Mouse (Mus musculus) cortical plate, adult 2 months (tissue): ENCODE results near the gene Fat1. TPM values are rescaled to one million over a fixed set of nuclear protein-coding genes. Genes with fewer than 3 reads are reported as not detected.

Experiments
- H3K27ac ChIP-seq: fragments of 200-500 bp; 2 replicates; pipeline ENCODE4 v1.5.1; 2012; ENCODE audit warnings: low read length, control low read depth, inconsistent platforms; ENCODE audit not compliant: insufficient read depth
- H3K4me1 ChIP-seq: fragments of 200-500 bp; 2 replicates; pipeline ENCODE4 v1.6.1; 2011; ENCODE audit warnings: low read length; ENCODE audit not compliant: control insufficient read depth, insufficient read depth
- H3K4me3 ChIP-seq: fragments of 200-500 bp; 2 replicates; pipeline ENCODE4 v1.5.1; 2011; ENCODE audit warnings: mild to moderate bottlenecking, low read length, control low read depth; ENCODE audit not compliant: insufficient read depth
- CTCF ChIP-seq: fragments of 200-500 bp; IDR thresholded peaks from 2 replicates; pipeline ENCODE4 v1.5.1; 2011; ENCODE audit warnings: mild to moderate bottlenecking, control low read depth, low read length; ENCODE audit not compliant: insufficient read depth; ENCODE audit errors: extremely low read depth
- POLR2A ChIP-seq: fragments of 200-500 bp; IDR thresholded peaks from 2 replicates; pipeline ENCODE4 v1.6.1; 2011; ENCODE audit warnings: mild to moderate bottlenecking, low read length, control low read depth; ENCODE audit not compliant: insufficient read depth; ENCODE audit errors: extremely low read depth
- polyA plus RNA-seq: library from polyadenylated mRNA; depleted of rRNA; stranded (reverse); fragments of >200 nt; gene quantifications from 2 replicates; pipeline ENCODE4 v1.2.3, GENCODE M21; 2012

Gene Fat1
- polyA plus RNA-seq, 1 experiment: 18.9 TPM

GRCm38 (mm10) chr8:44933478-44933877 is 1.8 kb upstream of the Fat1 start:
- Histone ChIP-seq H3K4me3 (no peak overlapping the region), H3K4me1 (no peaks in the 10 kb centered on the region), H3K27ac (no peak overlapping the region)
- TF ChIP-seq CTCF (no peak), POLR2A (no peak)

- H3K4me1 ChIP-seq: no peaks in the 10 kb centered on the region
- no peak overlapping the region for H3K27ac ChIP-seq
- TF ChIP-seq CTCF: no peak
- no peak for TF ChIP-seq POLR2A
- H3K4me3 ChIP-seq: peak overlapping the region; percentile 90
Observed at GRCm38 (mm10) chr8:44934416-44934815, 831 bp upstream of the Fat1 start.

- Histone ChIP-seq H3K27ac (no peak overlapping the region), H3K4me1 (no peaks in the 10 kb centered on the region), H3K4me3 (peak overlapping the region; percentile 90)
- TF ChIP-seq CTCF (peak; percentile 81), POLR2A (no peak)
Observed at GRCm38 (mm10) chr8:44935741-44936140, 494 bp downstream of the Fat1 start.

- H3K4me1 ChIP-seq: no peaks in the 10 kb centered on the region
- TF ChIP-seq CTCF (no peak), POLR2A (no peak)
- peak overlapping the region; percentile 90 for H3K4me3 ChIP-seq
- H3K27ac ChIP-seq: no peak overlapping the region
Observed at GRCm38 (mm10) chr8:44936481-44936961, 1.3 kb downstream of the Fat1 start.

GRCm38 (mm10) chr8:44937141-44937825 is 2.0 kb downstream of the Fat1 start:
- Histone ChIP-seq H3K4me3 (peak overlapping the region; percentile 90), H3K27ac (no peak overlapping the region), H3K4me1 (no peaks in the 10 kb centered on the region)
- TF ChIP-seq CTCF: no peak
- TF ChIP-seq POLR2A: no peak

- TF ChIP-seq POLR2A (0 out of 2 replicates have a peak, but pooled peaks have one; percentile 2), CTCF (no peak)
- H3K4me3 ChIP-seq: peak overlapping the region; percentile 90
- H3K4me1 ChIP-seq: no peaks in the 10 kb centered on the region
- H3K27ac ChIP-seq: peak overlapping the region; percentile 66; the same call in 1 of the 2 replicates
Observed at GRCm38 (mm10) chr8:44937905-44938642, 2.8 kb downstream of the Fat1 start.

- TF ChIP-seq POLR2A: no peak
- no peak for TF ChIP-seq CTCF
- peak overlapping the region; percentile 90 for H3K4me3 ChIP-seq
- H3K4me1 ChIP-seq: no peaks in the 10 kb centered on the region
- H3K27ac ChIP-seq: no peak overlapping the region
Observed at GRCm38 (mm10) chr8:44938643-44938979, 3.4 kb downstream of the Fat1 start.

- Histone ChIP-seq H3K4me1 (no peaks in the 10 kb centered on the region), H3K4me3 (no peak overlapping the region), H3K27ac (no peak overlapping the region)
- TF ChIP-seq CTCF (no peak), POLR2A (no peak)
Observed at GRCm38 (mm10) chr8:44945577-44945976, 10.3 kb downstream of the Fat1 start.

GRCm38 (mm10) chr8:44948597-44948996 is 13.3 kb downstream of the Fat1 start:
- Histone ChIP-seq H3K4me3 (no peak overlapping the region), H3K27ac (no peak overlapping the region), H3K4me1 (no peaks in the 10 kb centered on the region)
- no peak for TF ChIP-seq CTCF
- TF ChIP-seq POLR2A: no peak

GRCm38 (mm10) chr8:44960455-44960854 is 25.2 kb downstream of the Fat1 start:
- TF ChIP-seq POLR2A (no peak), CTCF (no peak)
- Histone ChIP-seq H3K4me3 (no peak overlapping the region), H3K4me1 (peaks cover 2% of the 10 kb centered on the region), H3K27ac (no peak overlapping the region)

- TF ChIP-seq POLR2A (no peak), CTCF (no peak)
Observed at GRCm38 (mm10) chr8:44960906-44961305, 25.7 kb downstream of the Fat1 start.

More at GRCm38 (mm10) chr8:44960906-44961305, 25.7 kb downstream of the Fat1 start:
- Histone ChIP-seq H3K27ac (no peak overlapping the region), H3K4me3 (no peak overlapping the region), H3K4me1 (peaks cover 4% of the 10 kb centered on the region)
